Mouse (Mus musculus) brain, embryonic 14.5 days (tissue): ENCODE measurements at regions not wholly inside any gene's neighbourhood (a gene's known extent, or its start where the extent isn't known, plus 50 kb on each side); places are given as distances from the start of the nearest gene placed in this dataset.

Experiments
- DNase-seq: peaks from one replicate; pipeline ENCODE4 v3.0.0-alpha.2; 2011; ENCODE audit warnings: low read depth
- CTCF ChIP-seq: fragments of 200-500 bp; IDR thresholded peaks from 2 replicates; pipeline ENCODE4 v1.5.1; 2012; ENCODE audit warnings: inconsistent platforms, mild to moderate bottlenecking, moderate library complexity, borderline replicate concordance; ENCODE audit not compliant: insufficient read depth, insufficient read length; ENCODE audit errors: extremely low read depth
- POLR2A ChIP-seq: fragments of 200-500 bp; IDR thresholded peaks from 2 replicates; pipeline ENCODE4 v1.6.1; 2012; ENCODE audit warnings: mild to moderate bottlenecking, inconsistent platforms, borderline replicate concordance; ENCODE audit not compliant: poor library complexity, insufficient read depth, insufficient read length, severe bottlenecking; ENCODE audit errors: extremely low read depth

- TF ChIP-seq CTCF, result no peak
- no peak for TF ChIP-seq POLR2A
- no peak for DNase-seq
These were observed 344.4 kb upstream of the Sel1l start for GRCm38 (mm10) chr12:92193199-92193933.

- DNase-seq, result no peak
- TF ChIP-seq POLR2A (no peak), CTCF (no peak)
These were observed 340.1 kb upstream of the Sel1l start for GRCm38 (mm10) chr12:92189022-92189421.

- no peak for DNase-seq
- TF ChIP-seq CTCF, result no peak
- no peak for TF ChIP-seq POLR2A
These were observed 338.2 kb upstream of the Sel1l start for GRCm38 (mm10) chr12:92187133-92187482.

- DNase-seq, result peak; percentile 39
- TF ChIP-seq POLR2A (no peak), CTCF (no peak)
These were observed 337.6 kb upstream of the Sel1l start for GRCm38 (mm10) chr12:92186448-92187132.

- no peak for TF ChIP-seq POLR2A
- TF ChIP-seq CTCF, result no peak
- DNase-seq, result peak; percentile 28
These were observed 330.3 kb upstream of the Sel1l start for GRCm38 (mm10) chr12:92179292-92179691.

- DNase-seq, result no peak
These were observed 307.8 kb upstream of the Sel1l start for GRCm38 (mm10) chr12:92156726-92157125.

GRCm38 (mm10) chr12:92152922-92153235 lies 303.9 kb upstream of the Sel1l start:
- no peak for TF ChIP-seq POLR2A
- TF ChIP-seq CTCF, result no peak
- DNase-seq, result peak; percentile 29

More at GRCm38 (mm10) chr12:92156726-92157125, 307.8 kb upstream of the Sel1l start:
- TF ChIP-seq POLR2A (no peak), CTCF (no peak)

GRCm38 (mm10) chr12:92152043-92152921 lies 303.3 kb upstream of the Sel1l start:
- peak; percentile 79 for DNase-seq
- no peak for TF ChIP-seq POLR2A

GRCm38 (mm10) chr12:92137539-92137938 lies 288.6 kb upstream of the Sel1l start:
- no peak for DNase-seq
- TF ChIP-seq CTCF, result no peak
- TF ChIP-seq POLR2A, result no peak

- no peak for DNase-seq
- no peak for TF ChIP-seq CTCF
- TF ChIP-seq POLR2A, result no peak
These were observed 278.7 kb upstream of the Sel1l start for GRCm38 (mm10) chr12:92127648-92128047.

- DNase-seq, result no peak
- TF ChIP-seq POLR2A (no peak), CTCF (no peak)
These were observed 271.3 kb upstream of the Sel1l start for GRCm38 (mm10) chr12:92120164-92120815.
